Mouse (Mus musculus): ENCODE results near the gene Atrnl1. TPM values are rescaled to one million over a fixed set of nuclear protein-coding genes. Genes with fewer than 3 reads are reported as not detected.

Atrnl1 gene
- polyA plus RNA-seq, 1 experiment: 8.8 TPM

DNA sequence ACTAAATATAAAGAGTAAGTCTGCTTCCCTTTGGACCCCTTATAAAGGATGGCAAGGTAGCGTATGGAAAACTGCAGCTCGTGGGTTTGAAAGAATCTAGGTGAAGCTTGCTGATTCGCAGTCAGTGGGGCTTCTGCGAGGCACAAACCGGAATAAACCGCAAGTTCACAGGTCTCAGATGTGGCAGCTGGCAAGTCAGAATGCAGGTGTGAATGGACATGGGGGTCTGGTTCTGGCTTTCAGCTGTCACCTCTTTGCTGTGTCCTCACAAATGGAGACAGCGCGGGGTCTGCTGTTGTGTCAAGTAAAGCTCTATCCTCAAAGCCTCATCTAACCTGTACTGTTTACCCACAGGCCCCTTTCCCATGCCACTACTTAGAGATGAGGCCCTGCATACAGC, 440.2 kb downstream of the Atrnl1 start:
- Histone ChIP-seq H3K27ac (ENCODE audit: insufficient read depth, low read depth, low read length) (no peak overlapping the region), H3K4me3 (ENCODE audit: insufficient read depth, low read length) (no peak overlapping the region), H3K4me1 (ENCODE audit: control insufficient read depth, insufficient read depth, low read length) (no peaks in the 10 kb centered on the region)
- TF ChIP-seq POLR2A (IDR thresholded peaks at IDR 0.05; ENCODE audit: borderline replicate concordance, low read depth, low read length) (no peak), CTCF (IDR thresholded peaks at IDR 0.05; ENCODE audit: low read depth, low read length) (no peak)

GRCm38 (mm10) chr19:58051905-58052304, 441.1 kb downstream of the Atrnl1 start:
- TF ChIP-seq CTCF (IDR thresholded peaks at IDR 0.05; ENCODE audit: low read depth, low read length) (no peak), POLR2A (IDR thresholded peaks at IDR 0.05; ENCODE audit: borderline replicate concordance, low read depth, low read length) (no peak)
- no peak overlapping the region for H3K4me3 ChIP-seq (ENCODE audit: insufficient read depth, low read length)

GRCm38 (mm10) chr19:58052444-58053135, 441.8 kb downstream of the Atrnl1 start:
- Histone ChIP-seq H3K4me3 (ENCODE audit: insufficient read depth, low read length) (no peak overlapping the region), H3K27ac (ENCODE audit: insufficient read depth, low read depth, low read length) (no peak overlapping the region)
- TF ChIP-seq CTCF (IDR thresholded peaks at IDR 0.05; ENCODE audit: low read depth, low read length): no peak
- TF ChIP-seq POLR2A (IDR thresholded peaks at IDR 0.05; ENCODE audit: borderline replicate concordance, low read depth, low read length): no peak

More at GRCm38 (mm10) chr19:58051905-58052304, 441.1 kb downstream of the Atrnl1 start:
- Histone ChIP-seq H3K4me1 (ENCODE audit: control insufficient read depth, insufficient read depth, low read length) (no peaks in the 10 kb centered on the region), H3K27ac (ENCODE audit: insufficient read depth, low read depth, low read length) (no peak overlapping the region)

GRCm38 (mm10) chr19:58059719-58060118, 448.9 kb downstream of the Atrnl1 start:
- Histone ChIP-seq H3K4me3 (ENCODE audit: insufficient read depth, low read length) (no peak overlapping the region), H3K4me1 (ENCODE audit: control insufficient read depth, insufficient read depth, low read length) (0 out of 2 replicates have a peak, but pooled peaks cover 4% of the 10 kb centered on the region), H3K27ac (ENCODE audit: insufficient read depth, low read depth, low read length) (no peak overlapping the region)
- no peak for TF ChIP-seq POLR2A (IDR thresholded peaks at IDR 0.05; ENCODE audit: borderline replicate concordance, low read depth, low read length)
- no peak for TF ChIP-seq CTCF (IDR thresholded peaks at IDR 0.05; ENCODE audit: low read depth, low read length)

More at GRCm38 (mm10) chr19:58052444-58053135, 441.8 kb downstream of the Atrnl1 start:
- H3K4me1 ChIP-seq (ENCODE audit: control insufficient read depth, insufficient read depth, low read length): no peaks in the 10 kb centered on the region

- TF ChIP-seq CTCF (IDR thresholded peaks at IDR 0.05; ENCODE audit: low read depth, low read length) (no peak), POLR2A (IDR thresholded peaks at IDR 0.05; ENCODE audit: borderline replicate concordance, low read depth, low read length) (no peak)
- H3K27ac ChIP-seq (ENCODE audit: insufficient read depth, low read depth, low read length): no peak overlapping the region
- H3K4me1 ChIP-seq (ENCODE audit: control insufficient read depth, insufficient read depth, low read length): peaks cover 9% of the 10 kb centered on the region; the same call in 1 of the 2 replicates
- H3K4me3 ChIP-seq (ENCODE audit: insufficient read depth, low read length): no peak overlapping the region
Measured at GRCm38 (mm10) chr19:58060199-58060853, 449.5 kb downstream of the Atrnl1 start.

DNA sequence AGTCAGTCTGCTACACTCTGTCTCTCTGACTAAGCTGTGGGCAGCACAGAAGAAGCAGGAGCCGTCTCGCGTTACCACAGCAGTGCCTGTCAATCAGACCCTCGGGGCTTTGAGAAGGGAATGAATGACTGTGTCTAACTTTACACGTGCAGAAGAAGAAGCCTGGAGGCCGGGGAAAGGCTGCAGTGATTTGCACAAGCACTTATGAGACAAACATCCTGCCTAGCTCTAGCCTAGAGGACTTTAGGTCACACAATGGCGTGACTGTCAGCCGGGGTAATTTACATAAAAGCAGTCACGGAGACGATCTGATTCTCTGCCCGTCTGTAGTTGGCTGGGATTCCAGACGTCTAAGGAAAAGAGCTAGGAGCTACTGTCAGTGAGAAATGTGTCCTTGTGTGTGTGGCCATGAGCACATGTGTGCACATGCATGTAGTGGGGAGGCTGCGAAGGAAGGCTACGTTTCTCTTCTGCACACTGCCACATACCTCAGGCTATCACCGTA, 450.1 kb downstream of the Atrnl1 start:
- Histone ChIP-seq H3K4me1 (ENCODE audit: control insufficient read depth, insufficient read depth, low read length) (peaks cover 9% of the 10 kb centered on the region; the same call in 1 of the 2 replicates), H3K4me3 (ENCODE audit: insufficient read depth, low read length) (no peak overlapping the region)
- TF ChIP-seq POLR2A (IDR thresholded peaks at IDR 0.05; ENCODE audit: borderline replicate concordance, low read depth, low read length) (no peak), CTCF (IDR thresholded peaks at IDR 0.05; ENCODE audit: low read depth, low read length) (no peak)

DNA sequence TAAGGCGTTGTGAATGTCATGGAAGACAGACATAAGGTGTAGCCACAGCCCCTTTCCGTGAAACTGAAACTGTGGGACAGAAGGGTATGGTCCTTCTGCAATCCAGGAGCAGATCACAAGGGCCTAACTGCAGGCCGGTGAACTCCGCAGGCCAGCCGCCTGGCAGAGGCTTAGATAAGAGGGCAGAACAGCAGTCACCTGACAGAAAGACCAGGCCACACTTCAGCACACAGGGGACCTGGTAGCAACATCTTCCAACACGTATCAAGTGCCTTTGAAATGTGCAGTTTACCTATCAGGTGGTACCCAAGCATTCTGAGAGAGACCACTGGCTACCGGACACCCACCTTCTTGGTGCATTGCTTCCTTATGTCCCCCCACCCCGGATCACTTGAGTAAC, 451.1 kb downstream of the Atrnl1 start:
- TF ChIP-seq POLR2A (IDR thresholded peaks at IDR 0.05; ENCODE audit: borderline replicate concordance, low read depth, low read length) (no peak), CTCF (IDR thresholded peaks at IDR 0.05; ENCODE audit: low read depth, low read length) (no peak)
- H3K4me1 ChIP-seq (ENCODE audit: control insufficient read depth, insufficient read depth, low read length): peaks cover 9% of the 10 kb centered on the region; the same call in 1 of the 2 replicates
- H3K27ac ChIP-seq (ENCODE audit: insufficient read depth, low read depth, low read length): no peak overlapping the region
- H3K4me3 ChIP-seq (ENCODE audit: insufficient read depth, low read length): no peak overlapping the region

More for the DNA sequence above, 450.1 kb downstream of the Atrnl1 start:
- no peak overlapping the region for H3K27ac ChIP-seq (ENCODE audit: insufficient read depth, low read depth, low read length)

- peaks cover 9% of the 10 kb centered on the region; the same call in 1 of the 2 replicates for H3K4me1 ChIP-seq (ENCODE audit: control insufficient read depth, insufficient read depth, low read length)
- TF ChIP-seq POLR2A (IDR thresholded peaks at IDR 0.05; ENCODE audit: borderline replicate concordance, low read depth, low read length) (no peak), CTCF (IDR thresholded peaks at IDR 0.05; ENCODE audit: low read depth, low read length) (no peak)
- no peak overlapping the region for H3K4me3 ChIP-seq (ENCODE audit: insufficient read depth, low read length)
- H3K27ac ChIP-seq (ENCODE audit: insufficient read depth, low read depth, low read length): no peak overlapping the region
Measured at GRCm38 (mm10) chr19:58063541-58063940, 452.7 kb downstream of the Atrnl1 start.

DNA sequence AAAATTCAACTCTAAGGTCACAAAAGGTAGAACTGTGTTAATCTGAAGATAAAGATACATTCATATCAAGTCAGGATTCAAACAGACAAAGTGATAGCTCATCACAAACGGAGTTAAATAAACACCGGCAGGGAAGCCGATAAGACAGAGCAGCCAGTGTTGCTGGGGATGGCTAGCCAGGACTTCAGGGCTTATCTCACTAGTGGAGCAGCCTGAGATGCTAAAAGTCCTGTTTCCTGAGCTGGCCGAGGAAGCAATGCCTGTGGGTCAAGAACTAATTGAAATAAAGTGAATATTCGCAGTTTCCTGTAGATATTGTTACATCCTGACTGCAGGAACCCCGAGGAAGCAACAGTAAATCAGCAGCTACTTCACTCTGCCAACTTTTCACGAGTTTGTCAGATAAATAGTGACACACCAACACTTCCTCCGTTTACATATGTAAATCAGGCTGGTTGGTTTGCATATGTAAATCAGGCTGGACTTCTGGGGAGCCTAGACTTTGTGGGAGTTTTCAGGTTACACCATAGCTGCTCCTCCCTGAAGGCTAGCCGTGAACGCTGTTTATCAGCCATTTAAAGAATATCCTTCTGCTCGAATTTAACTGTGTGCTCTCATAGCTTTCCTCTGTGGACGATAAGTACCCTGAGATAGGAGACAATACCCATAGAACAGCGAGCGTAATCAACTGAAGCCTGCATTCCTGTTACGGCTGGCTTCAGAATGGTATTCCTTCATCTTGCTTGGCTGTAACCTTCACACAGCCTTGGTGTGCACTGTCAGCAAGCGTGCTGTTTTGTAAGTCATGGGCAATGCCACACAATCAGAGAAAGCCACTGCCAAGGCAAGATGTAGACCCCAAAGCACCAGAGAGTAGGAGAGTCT, 453.5 kb downstream of the Atrnl1 start:
- Histone ChIP-seq H3K4me3 (ENCODE audit: insufficient read depth, low read length) (no peak overlapping the region), H3K27ac (ENCODE audit: insufficient read depth, low read depth, low read length) (no peak overlapping the region), H3K4me1 (ENCODE audit: control insufficient read depth, insufficient read depth, low read length) (peaks cover 9% of the 10 kb centered on the region; the same call in 1 of the 2 replicates)
- TF ChIP-seq CTCF (IDR thresholded peaks at IDR 0.05; ENCODE audit: low read depth, low read length) (no peak), POLR2A (IDR thresholded peaks at IDR 0.05; ENCODE audit: borderline replicate concordance, low read depth, low read length) (no peak)
